Mouse (Mus musculus): ENCODE data around the gene Rhox7b. TPM values are rescaled to one million over a fixed set of nuclear protein-coding genes. Genes with fewer than 3 reads are reported as not detected.
"Not testable (repeated sequence)": the region's sequence is repeated elsewhere in the genome, so short reads cannot be mapped to it uniquely, and the experiment has no call there.

The Rhox7b gene
- not detected in 2 replicates for total RNA-seq (2014; fragmentation: Nextera tagmentation)
- not detected in 2 replicates for total RNA-seq (2017)
- not detected in 2 replicates for polyA plus RNA-seq (2012)

DNA sequence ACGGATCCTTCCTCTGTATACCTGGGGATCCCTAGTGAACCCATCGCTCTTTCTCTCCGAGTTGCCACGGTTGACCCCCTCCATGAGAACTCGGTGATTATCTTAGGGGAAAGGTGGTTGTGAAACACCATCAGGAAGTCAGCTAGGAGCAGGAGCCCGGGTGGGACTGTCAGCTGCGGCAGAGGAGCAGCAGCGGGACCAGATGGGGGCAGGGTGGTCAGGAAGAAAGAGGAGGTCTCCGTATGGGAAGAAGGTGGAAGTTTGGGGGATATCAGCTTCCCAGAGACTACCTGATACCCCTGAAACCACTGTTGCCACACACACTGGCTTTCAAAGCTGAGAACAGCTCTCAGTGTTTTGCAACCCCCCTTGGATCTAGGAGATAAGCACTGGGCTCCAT, at the start of gene Rhox7b:
Gene Rhox7b (minus strand): TSS at position 101 of the 400 bp plus-strand sequence.
- H3K9me3 ChIP-seq (replicated peaks); H3K27me3 ChIP-seq (ENCODE audit: insufficient read depth, low read length); H3K4me1 ChIP-seq (ENCODE audit: insufficient read depth, low read depth, low read length); ATAC-seq (ENCODE audit: extremely low read depth, insufficient number of reproducible peaks, low FRiP score, poor library complexity, severe bottlenecking); H3K36me3 ChIP-seq (replicated peaks); H3K4me3 ChIP-seq (ENCODE audit: low read depth, low read length); DNase-seq (ENCODE audit: low spot score): not testable (repeated sequence)

DNA sequence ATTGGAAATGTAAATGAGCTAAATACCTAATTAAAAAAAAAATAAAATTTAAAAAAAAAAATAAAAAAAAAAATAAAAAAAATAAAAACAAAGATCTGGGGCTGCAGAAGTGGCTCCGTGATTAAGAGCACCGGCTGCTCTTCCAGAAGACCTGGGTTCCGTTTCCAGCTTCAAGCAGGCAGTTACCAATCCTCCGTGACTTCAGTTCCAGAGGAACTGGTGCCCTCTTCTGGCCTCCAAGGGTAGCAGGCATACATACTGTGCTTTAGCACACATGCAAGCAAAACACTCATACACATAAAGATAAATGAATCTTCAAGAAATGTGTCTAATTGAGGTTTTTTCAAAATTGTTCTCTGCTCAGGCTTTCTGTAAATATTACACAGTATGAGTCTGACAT, 19.3 kb upstream of the Rhox7b start:
- H3K36me3 ChIP-seq (replicated peaks): no peaks in the 10 kb centered on the region
- H3K9me3 ChIP-seq (replicated peaks): no peaks in the 10 kb centered on the region
- ATAC-seq (ENCODE audit: extremely low read depth, insufficient number of reproducible peaks, low FRiP score, poor library complexity, severe bottlenecking) (no peak), DNase-seq (ENCODE audit: low spot score) (no peak)
- H3K27me3 ChIP-seq (ENCODE audit: insufficient read depth, low read length): no peaks in the 10 kb centered on the region
- H3K4me1 ChIP-seq (ENCODE audit: insufficient read depth, low read depth, low read length): no peaks in the 10 kb centered on the region
- H3K4me3 ChIP-seq (ENCODE audit: low read depth, low read length): no peak overlapping the region
- TF ChIP-seq TAL1 (conservative IDR thresholded peaks at IDR 0.05; ENCODE audit: low read depth, low read length) (no peak), GATA1 (IDR thresholded peaks at IDR 0.05; ENCODE audit: borderline replicate concordance, low read length) (no peak), CTCF (IDR thresholded peaks at IDR 0.05; ENCODE audit: low read depth, low read length) (no peak), POLR2AphosphoS5 (IDR thresholded peaks at IDR 0.05; ENCODE audit: insufficient replicate concordance, low read depth, low read length) (no peak), GATA2 (IDR thresholded peaks at IDR 0.05; ENCODE audit: borderline replicate concordance, low read depth, low read length) (no peak)

DNA sequence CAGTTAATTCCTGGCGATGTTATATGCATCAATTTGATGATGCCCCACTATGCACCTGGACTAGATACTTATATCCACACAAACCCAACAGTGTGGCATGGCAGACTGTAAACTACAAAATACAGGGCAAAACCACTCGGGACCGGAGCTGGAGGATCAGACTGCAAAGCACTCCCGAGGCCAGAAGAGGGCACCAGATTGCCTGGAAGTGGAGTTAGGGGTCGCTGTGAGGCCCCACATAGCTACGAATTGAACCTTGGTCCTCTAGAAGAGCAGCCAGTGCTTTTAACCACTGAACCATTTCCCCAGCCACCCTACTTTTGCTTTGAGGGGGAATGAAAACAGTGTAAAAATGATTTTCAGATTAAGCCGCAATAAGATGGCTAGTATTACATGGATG, 11.5 kb upstream of the Rhox7b start:
- TF ChIP-seq TAL1 (conservative IDR thresholded peaks at IDR 0.05; ENCODE audit: low read depth, low read length) (no peak), POLR2AphosphoS5 (IDR thresholded peaks at IDR 0.05; ENCODE audit: insufficient replicate concordance, low read depth, low read length) (no peak), GATA2 (IDR thresholded peaks at IDR 0.05; ENCODE audit: borderline replicate concordance, low read depth, low read length) (no peak), CTCF (IDR thresholded peaks at IDR 0.05; ENCODE audit: low read depth, low read length) (no peak), GATA1 (IDR thresholded peaks at IDR 0.05; ENCODE audit: borderline replicate concordance, low read length) (no peak)
- H3K36me3 ChIP-seq (replicated peaks): no peaks in the 10 kb centered on the region
- no peak overlapping the region for H3K4me3 ChIP-seq (ENCODE audit: low read depth, low read length)
- H3K9me3 ChIP-seq (replicated peaks): no peaks in the 10 kb centered on the region
- DNase-seq (ENCODE audit: low spot score) (no peak), ATAC-seq (ENCODE audit: extremely low read depth, insufficient number of reproducible peaks, low FRiP score, poor library complexity, severe bottlenecking) (no peak)
- H3K4me1 ChIP-seq (ENCODE audit: insufficient read depth, low read depth, low read length): no peaks in the 10 kb centered on the region
- no peaks in the 10 kb centered on the region for H3K27me3 ChIP-seq (ENCODE audit: insufficient read depth, low read length)

DNA sequence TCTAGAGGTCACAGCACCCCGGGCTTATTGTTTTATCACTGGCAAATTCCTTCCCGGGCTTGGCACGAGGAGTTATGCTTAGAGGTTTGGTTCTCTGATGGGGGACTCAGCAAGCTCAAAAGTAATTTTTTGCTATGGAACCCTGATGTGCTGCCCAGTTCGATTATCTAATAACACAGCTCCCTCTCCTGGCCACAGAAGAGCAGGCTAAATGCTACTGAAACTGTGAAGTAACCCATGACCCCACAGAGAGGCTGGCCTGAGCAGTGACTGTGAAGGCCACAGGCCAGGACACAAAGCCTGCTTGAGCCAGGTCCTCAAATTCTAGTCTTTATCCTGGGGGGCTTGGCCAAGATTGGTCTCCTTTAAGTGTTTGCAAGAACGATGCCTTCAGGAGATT, 6.7 kb upstream of the Rhox7b start:
- Histone ChIP-seq H3K27me3 (ENCODE audit: insufficient read depth, low read length) (no peaks in the 10 kb centered on the region), H3K4me1 (ENCODE audit: insufficient read depth, low read depth, low read length) (no peaks in the 10 kb centered on the region), H3K36me3 (replicated peaks) (no peaks in the 10 kb centered on the region), H3K4me3 (ENCODE audit: low read depth, low read length) (no peak overlapping the region), H3K9me3 (replicated peaks) (no peaks in the 10 kb centered on the region)
- no peak for TF ChIP-seq GATA2 (IDR thresholded peaks at IDR 0.05; ENCODE audit: borderline replicate concordance, low read depth, low read length)
- TF ChIP-seq TAL1 (conservative IDR thresholded peaks at IDR 0.05; ENCODE audit: low read depth, low read length): no peak
- no peak for TF ChIP-seq CTCF (IDR thresholded peaks at IDR 0.05; ENCODE audit: low read depth, low read length)
- DNase-seq (ENCODE audit: low spot score): no peak
- no peak for ATAC-seq (ENCODE audit: extremely low read depth, insufficient number of reproducible peaks, low FRiP score, poor library complexity, severe bottlenecking)

DNA sequence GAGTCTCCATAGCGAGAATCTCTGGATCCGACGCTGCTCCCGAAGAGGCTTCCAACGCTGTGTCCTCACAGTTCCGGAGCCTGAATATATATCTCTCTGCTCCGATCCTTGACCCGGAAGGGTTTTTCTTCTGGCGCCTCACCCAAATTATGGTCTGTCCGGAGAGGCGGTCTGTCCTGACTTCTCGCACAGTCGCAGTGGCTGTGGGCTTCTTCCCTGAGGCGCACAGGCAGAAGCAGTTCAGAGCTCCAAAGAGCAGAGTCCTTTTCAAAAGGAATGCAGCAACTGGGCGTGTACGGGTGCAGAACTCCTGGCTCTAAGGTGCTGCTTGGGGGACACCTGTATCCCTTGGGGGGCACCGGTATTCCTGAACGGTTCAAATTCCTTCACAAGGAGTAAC, 4.6 kb upstream of the Rhox7b start, which contains the start of gene Rhox9:
Gene Rhox9 (minus strand): TSS at position 101 of the 400 bp plus-strand sequence.
- H3K9me3 ChIP-seq (replicated peaks); H3K27me3 ChIP-seq (ENCODE audit: insufficient read depth, low read length); H3K4me3 ChIP-seq (ENCODE audit: low read depth, low read length); H3K36me3 ChIP-seq (replicated peaks); ATAC-seq (ENCODE audit: extremely low read depth, insufficient number of reproducible peaks, low FRiP score, poor library complexity, severe bottlenecking); DNase-seq (ENCODE audit: low spot score); H3K4me1 ChIP-seq (ENCODE audit: insufficient read depth, low read depth, low read length): not testable (repeated sequence)

DNA sequence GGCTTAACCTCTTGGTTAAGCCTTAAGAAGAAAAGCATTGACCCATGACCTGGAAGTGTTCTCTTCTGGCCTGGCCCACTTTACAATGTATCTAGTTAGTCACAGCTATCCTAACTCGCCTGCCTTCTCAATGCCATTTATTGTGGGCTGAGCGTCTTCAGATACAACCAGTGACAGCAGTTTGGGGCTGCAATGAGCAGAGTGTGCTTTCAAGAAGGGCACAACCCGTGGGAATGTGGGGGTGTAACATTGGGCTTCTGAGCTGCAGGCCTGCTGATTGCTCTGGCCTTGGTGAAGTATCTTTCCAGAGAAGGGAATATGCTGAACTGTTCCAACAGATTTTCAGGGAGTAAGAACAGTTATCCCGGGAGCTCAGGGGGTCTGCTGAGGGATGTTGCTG, 18.2 kb downstream of the Rhox7b start, which contains the start of gene Rhox8:
Gene Rhox8 (minus strand): TSS at position 101 of the 400 bp plus-strand sequence.
- ATAC-seq (ENCODE audit: extremely low read depth, insufficient number of reproducible peaks, low FRiP score, poor library complexity, severe bottlenecking) (no peak), DNase-seq (ENCODE audit: low spot score) (no peak)
- TF ChIP-seq GATA2 (IDR thresholded peaks at IDR 0.05; ENCODE audit: borderline replicate concordance, low read depth, low read length): no peak
- no peak for TF ChIP-seq POLR2AphosphoS5 (IDR thresholded peaks at IDR 0.05; ENCODE audit: insufficient replicate concordance, low read depth, low read length)
- TF ChIP-seq GATA1 (IDR thresholded peaks at IDR 0.05; ENCODE audit: borderline replicate concordance, low read length): no peak
- H3K27me3 ChIP-seq (ENCODE audit: insufficient read depth, low read length): no peaks in the 10 kb centered on the region
- no peaks in the 10 kb centered on the region for H3K4me1 ChIP-seq (ENCODE audit: insufficient read depth, low read depth, low read length)
- H3K9me3 ChIP-seq (replicated peaks): no peaks in the 10 kb centered on the region
- H3K36me3 ChIP-seq (replicated peaks): no peaks in the 10 kb centered on the region
- no peak within 1 kb of the TSS for H3K4me3 ChIP-seq (ENCODE audit: low read depth, low read length)

DNA sequence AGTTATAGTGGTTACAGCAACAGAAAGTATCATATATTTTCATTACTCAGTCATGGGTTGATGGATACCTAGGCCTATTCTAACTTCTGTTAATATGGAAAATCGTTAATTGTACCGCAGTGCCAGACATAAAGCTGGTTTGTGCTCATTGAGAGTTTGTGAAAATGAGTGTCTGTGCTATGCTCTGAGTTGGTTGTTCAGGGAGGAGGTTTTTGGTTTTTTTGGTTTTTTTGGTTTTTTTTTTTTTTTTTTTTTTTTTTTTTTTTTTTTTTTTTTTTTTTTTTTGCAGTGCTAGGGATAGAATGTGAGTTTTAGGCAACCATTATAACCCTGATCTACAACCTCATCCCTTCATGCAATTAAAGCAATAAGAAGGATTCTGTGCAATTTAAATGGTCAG, 25.4 kb downstream of the Rhox7b start:
- Histone ChIP-seq H3K36me3 (replicated peaks) (no peaks in the 10 kb centered on the region), H3K4me1 (ENCODE audit: insufficient read depth, low read depth, low read length) (no peaks in the 10 kb centered on the region), H3K27me3 (ENCODE audit: insufficient read depth, low read length) (no peaks in the 10 kb centered on the region), H3K4me3 (ENCODE audit: low read depth, low read length) (no peak overlapping the region), H3K9me3 (replicated peaks) (no peaks in the 10 kb centered on the region)
- TF ChIP-seq TAL1 (conservative IDR thresholded peaks at IDR 0.05; ENCODE audit: low read depth, low read length): no peak
- no peak for TF ChIP-seq GATA2 (IDR thresholded peaks at IDR 0.05; ENCODE audit: borderline replicate concordance, low read depth, low read length)
- TF ChIP-seq GATA1 (IDR thresholded peaks at IDR 0.05; ENCODE audit: borderline replicate concordance, low read length): no peak
- TF ChIP-seq POLR2AphosphoS5 (IDR thresholded peaks at IDR 0.05; ENCODE audit: insufficient replicate concordance, low read depth, low read length): no peak
- no peak for TF ChIP-seq CTCF (IDR thresholded peaks at IDR 0.05; ENCODE audit: low read depth, low read length)
- DNase-seq (ENCODE audit: low spot score) (no peak), ATAC-seq (ENCODE audit: extremely low read depth, insufficient number of reproducible peaks, low FRiP score, poor library complexity, severe bottlenecking) (no peak)

Other genes starting within 250 kb of the Rhox7b start
- not detected in 2 replicates for gene Rhox4g, start 245.9 kb downstream of the Rhox7b start, total RNA-seq (2014; fragmentation: Nextera tagmentation)
- 0.16 TPM in 1 of 2 replicates, not detected in the other for gene Rhox4g, start 245.9 kb downstream of the Rhox7b start, total RNA-seq (2017)
- not detected in 2 replicates for gene Rhox4g, start 245.9 kb downstream of the Rhox7b start, polyA plus RNA-seq (2012)
- gene Rhox3h, start 228.5 kb downstream of the Rhox7b start, total RNA-seq (2014; fragmentation: Nextera tagmentation): not detected in 2 replicates
- gene Rhox3h, start 228.5 kb downstream of the Rhox7b start, total RNA-seq (2017): not detected in 2 replicates
- not detected in 2 replicates for gene Rhox3h, start 228.5 kb downstream of the Rhox7b start, polyA plus RNA-seq (2012)
- not detected in 2 replicates for gene Rhox2h, start 224.0 kb downstream of the Rhox7b start, total RNA-seq (2014; fragmentation: Nextera tagmentation)
- gene Rhox2h, start 224.0 kb downstream of the Rhox7b start, total RNA-seq (2017): 0.60 and 0.93 TPM in 2 replicates
- 0.07 TPM in 1 of 2 replicates, not detected in the other for gene Rhox2h, start 224.0 kb downstream of the Rhox7b start, polyA plus RNA-seq (2012)
- not detected in 2 replicates for gene Rhox5, start 92.4 kb downstream of the Rhox7b start, total RNA-seq (2014; fragmentation: Nextera tagmentation)
- 0.41 and 2.0 TPM in 2 replicates for gene Rhox5, start 92.4 kb downstream of the Rhox7b start, total RNA-seq (2017)
- 0.21 and 0.41 TPM in 2 replicates for gene Rhox5, start 92.4 kb downstream of the Rhox7b start, polyA plus RNA-seq (2012)
- gene Rhox6, start 70.3 kb downstream of the Rhox7b start, total RNA-seq (2014; fragmentation: Nextera tagmentation): not detected in 2 replicates
- not detected in 2 replicates for gene Rhox6, start 70.3 kb downstream of the Rhox7b start, total RNA-seq (2017)
- not detected in 2 replicates for gene Rhox6, start 70.3 kb downstream of the Rhox7b start, polyA plus RNA-seq (2012)
- not detected in 2 replicates for gene Rhox7a, start 65.5 kb downstream of the Rhox7b start, total RNA-seq (2014; fragmentation: Nextera tagmentation)
- gene Rhox7a, start 65.5 kb downstream of the Rhox7b start, total RNA-seq (2017): not detected in 2 replicates
- not detected in 2 replicates for gene Rhox7a, start 65.5 kb downstream of the Rhox7b start, polyA plus RNA-seq (2012)
- gene Rhox8, start 18.3 kb downstream of the Rhox7b start, total RNA-seq (2014; fragmentation: Nextera tagmentation): 44.2 TPM in 1 of 2 replicates, not detected in the other
- gene Rhox8, start 18.3 kb downstream of the Rhox7b start, total RNA-seq (2017): not detected in 2 replicates
- gene Rhox8, start 18.3 kb downstream of the Rhox7b start, polyA plus RNA-seq (2012): not detected in 2 replicates
- not detected in 2 replicates for gene Rhox9, start 4.5 kb upstream of the Rhox7b start, total RNA-seq (2014; fragmentation: Nextera tagmentation)
- gene Rhox9, start 4.5 kb upstream of the Rhox7b start, total RNA-seq (2017): 0.16 TPM in 1 of 2 replicates, not detected in the other
- gene Rhox9, start 4.5 kb upstream of the Rhox7b start, polyA plus RNA-seq (2012): not detected in 2 replicates
- gene Btg1-ps1, start 121.6 kb upstream of the Rhox7b start, total RNA-seq (2014; fragmentation: Nextera tagmentation): not detected in 2 replicates
- gene Btg1-ps1, start 121.6 kb upstream of the Rhox7b start, total RNA-seq (2017): not detected in 2 replicates
- gene Btg1-ps1, start 121.6 kb upstream of the Rhox7b start, polyA plus RNA-seq (2012): not detected in 2 replicates
- gene Btg1-ps2, start 145.9 kb upstream of the Rhox7b start, total RNA-seq (2014; fragmentation: Nextera tagmentation): not detected in 2 replicates
- not detected in 2 replicates for gene Btg1-ps2, start 145.9 kb upstream of the Rhox7b start, total RNA-seq (2017)
- gene Btg1-ps2, start 145.9 kb upstream of the Rhox7b start, polyA plus RNA-seq (2012): not detected in 2 replicates
- not detected in 2 replicates for gene Rhox10, start 169.2 kb upstream of the Rhox7b start, total RNA-seq (2014; fragmentation: Nextera tagmentation)
- gene Rhox10, start 169.2 kb upstream of the Rhox7b start, total RNA-seq (2017): not detected in 2 replicates
- gene Rhox10, start 169.2 kb upstream of the Rhox7b start, polyA plus RNA-seq (2012): not detected in 2 replicates
- not detected in 2 replicates for gene Rhox11, start 187.9 kb upstream of the Rhox7b start, total RNA-seq (2014; fragmentation: Nextera tagmentation)
- not detected in 2 replicates for gene Rhox11, start 187.9 kb upstream of the Rhox7b start, total RNA-seq (2017)
- not detected in 2 replicates for gene Rhox11, start 187.9 kb upstream of the Rhox7b start, polyA plus RNA-seq (2012)
- not detected in 2 replicates for gene Rhox12, start 213.7 kb upstream of the Rhox7b start, total RNA-seq (2014; fragmentation: Nextera tagmentation)
- not detected in 2 replicates for gene Rhox12, start 213.7 kb upstream of the Rhox7b start, total RNA-seq (2017)
- gene Rhox12, start 213.7 kb upstream of the Rhox7b start, polyA plus RNA-seq (2012): not detected in 2 replicates
- gene Rhox13, start 224.0 kb upstream of the Rhox7b start, total RNA-seq (2014; fragmentation: Nextera tagmentation): not detected in 2 replicates
- not detected in 2 replicates for gene Rhox13, start 224.0 kb upstream of the Rhox7b start, total RNA-seq (2017)
- not detected in 2 replicates for gene Rhox13, start 224.0 kb upstream of the Rhox7b start, polyA plus RNA-seq (2012)

All from G1E (cell line).